ENCODE assay signal across 8 mouse cellular contexts in genomic region chr5:124353726-124354547, GRCm38 (mm10). TPM values are rescaled to one million over a fixed set of nuclear protein-coding genes. Genes with fewer than 3 reads are reported as not detected.
DNase-seq lines count a peak whose midpoint lies in the region; ATAC-seq and TF ChIP-seq lines count a peak whose summit lies in the region.

No protein-coding gene starts in this region.

- peak overlapping the region; percentile 27 for H3K4me3 ChIP-seq in cortical plate, adult 2 months (ENCODE audit: insufficient read depth, low read length)
- H3K4me3 ChIP-seq in lung, embryonic 14.5 days (ENCODE audit: low read depth, low read length) = peak overlapping the region; percentile 97

- ATAC-seq in lung, embryonic 14.5 days (ENCODE audit: insufficient read depth) = peak; percentile 2; the same call in 1 of the 2 replicates
- ATAC-seq in neutrophil, adult 5-6 weeks (ENCODE audit: extremely low read depth, insufficient number of reproducible peaks, low FRiP score, poor library complexity, severe bottlenecking) = peak; percentile 38

- H3K4me1 ChIP-seq in cortical plate, adult 2 months (ENCODE audit: control insufficient read depth, insufficient read depth, low read length) = peaks cover 6% of the 10 kb centered on the region; the same call in 1 of the 2 replicates
- H3K4me1 ChIP-seq in lung, embryonic 14.5 days (ENCODE audit: insufficient read depth) = peaks cover 10% of the 10 kb centered on the region

- H3K27me3 ChIP-seq in lung, embryonic 14.5 days (ENCODE audit: insufficient read depth, low read length) = no peaks in the 10 kb centered on the region

- H3K4me2 ChIP-seq in lung, embryonic 14.5 days = peak overlapping the region; percentile 91

- H3K9ac ChIP-seq in lung, embryonic 14.5 days = peak overlapping the region; percentile 100

- TF ChIP-seq CTCF in cortical plate, adult 2 months (IDR thresholded peaks at IDR 0.05; ENCODE audit: extremely low read depth, insufficient read depth, low read length) = no peak
- TF ChIP-seq CTCF in lung, embryonic 14.5 days (IDR thresholded peaks at IDR 0.05; ENCODE audit: low read depth) = peak; percentile 41; the same call in 1 of the 2 replicates

- H3K27ac ChIP-seq in cortical plate, adult 2 months (ENCODE audit: insufficient read depth, low read length) = peak overlapping the region; percentile 61
- peak overlapping the region; percentile 98 for H3K27ac ChIP-seq in lung, embryonic 14.5 days (ENCODE audit: low read depth)

- H3K9me3 ChIP-seq in lung, embryonic 14.5 days (ENCODE audit: low read depth, low read length) = no peaks in the 10 kb centered on the region

- TF ChIP-seq POLR2A in cortical plate, adult 2 months (IDR thresholded peaks at IDR 0.05; ENCODE audit: extremely low read depth, insufficient read depth, low read length) = no peak

- WGBS in lung, embryonic 14.5 days = under 1% methylated on average over 99 of the region's 132 CpGs

- peak; percentile 44 to 48 for DNase-seq in layer of hippocampus, postnatal 25 days (ENCODE audit: extremely low spot score in 1 of 2, low spot score in 1 of 2)
- no peak for DNase-seq in layer of hippocampus, adult 9-10 months (ENCODE audit: low spot score)
- DNase-seq in gastrocnemius, postnatal 4 days (ENCODE audit: low spot score in 2 of 2) = peak; percentile 49 to 77
- DNase-seq in kidney, adult 11 months = peak; percentile 42
- peak; percentile 77 for DNase-seq in lung, embryonic 14.5 days
- DNase-seq in thymus, postnatal 14 days = peak; percentile 83

- peaks cover 17% of the 10 kb centered on the region for H3K36me3 ChIP-seq in lung, embryonic 14.5 days (ENCODE audit: insufficient read depth)

RNA-seq across cellular contexts. Expression of gene Cdk2ap1, which starts 8.9 kb away (rescaled TPM):
- total RNA-seq in layer of hippocampus, postnatal 25 days (2021) = 100 to 1,000 TPM in 1 of 2 experiments, 10 to 100 TPM in 1; 97.3 to 104 TPM
- polyA plus RNA-seq in cortical plate, adult 2 months (2012; rRNA removed) = 252 and 264 TPM in 2 replicates
- total RNA-seq in gastrocnemius, postnatal 4 days (2021) = 100 to 1,000 TPM; 214 TPM
- polyA plus RNA-seq in lung, embryonic 14.5 days (2014; fragmentation: Nextera tagmentation; extraction: Ambion mirVana) = 193 and 259 TPM in 2 replicates
- 78.1 and 86.2 TPM in 2 replicates for total RNA-seq in neutrophil, adult 5-6 weeks (2017)

RNA-seq across cellular contexts. Expression of gene 2810006K23Rik, which starts 26.0 kb away (rescaled TPM):
- total RNA-seq in layer of hippocampus, postnatal 25 days (2021) = 10 to 100 TPM; 13.4 to 16.9 TPM
- polyA plus RNA-seq in cortical plate, adult 2 months (2012; rRNA removed) = 13.5 and 13.6 TPM in 2 replicates
- total RNA-seq in gastrocnemius, postnatal 4 days (2021) = 10 to 100 TPM in 1 of 2 experiments, 1 to 10 TPM in 1; 9.8 to 11.5 TPM
- polyA plus RNA-seq in lung, embryonic 14.5 days (2014; fragmentation: Nextera tagmentation; extraction: Ambion mirVana) = 14.5 and 15.2 TPM in 2 replicates
- 5.5 and 6.9 TPM in 2 replicates for total RNA-seq in neutrophil, adult 5-6 weeks (2017)

RNA-seq across cellular contexts. Expression of gene Mphosph9, which starts 26.2 kb away (rescaled TPM):
- 10 to 100 TPM; 13.7 to 22.4 TPM for total RNA-seq in layer of hippocampus, postnatal 25 days (2021)
- polyA plus RNA-seq in cortical plate, adult 2 months (2012; rRNA removed) = 21.0 and 22.3 TPM in 2 replicates
- 1 to 10 TPM; 7.7 to 9.7 TPM for total RNA-seq in gastrocnemius, postnatal 4 days (2021)
- 19.2 and 20.7 TPM in 2 replicates for polyA plus RNA-seq in lung, embryonic 14.5 days (2014; fragmentation: Nextera tagmentation; extraction: Ambion mirVana)
- 14.0 and 18.3 TPM in 2 replicates for total RNA-seq in neutrophil, adult 5-6 weeks (2017)
